Mouse (Mus musculus): ENCODE data around the gene Zfp617. TPM values are rescaled to one million over a fixed set of nuclear protein-coding genes. Genes with fewer than 3 reads are reported as not detected.

The Zfp617 gene
- polyA plus RNA-seq, 1 experiment from 2014 or later: 29.9 TPM

DNA sequence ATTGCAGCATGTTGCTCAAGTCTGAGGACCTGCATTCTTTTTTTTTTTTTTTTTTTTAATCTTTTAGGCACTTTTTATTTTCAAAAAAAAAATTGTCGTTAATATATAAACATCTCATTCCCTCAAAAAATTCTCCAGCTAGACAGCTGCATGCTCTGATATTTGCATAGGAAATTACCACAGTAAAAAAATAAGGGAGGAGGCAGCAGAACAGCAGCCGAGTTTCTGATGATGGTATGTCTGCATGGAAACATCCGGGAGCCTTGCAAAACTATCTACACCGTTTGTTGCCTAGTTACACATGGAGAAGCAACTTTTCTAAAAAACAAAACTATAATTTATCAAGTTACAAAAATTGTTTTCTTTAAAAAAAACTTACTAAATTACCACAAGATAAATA lies 73.0 kb downstream of the Zfp617 start:
- no peak for ATAC-seq (ENCODE audit: insufficient number of reproducible peaks, insufficient read depth, low FRiP score, low read depth)
- no peaks in the 10 kb centered on the region for H3K27me3 ChIP-seq (ENCODE audit: control insufficient read depth, insufficient read depth, low read length)
- no peaks in the 10 kb centered on the region for H3K36me3 ChIP-seq (ENCODE audit: control insufficient read depth, insufficient read depth, low read length)
- WGBS: 61% methylated on average over 4 of the region's 4 CpGs
- H3K9me3 ChIP-seq (ENCODE audit: control insufficient read depth, low read depth, low read length): no peaks in the 10 kb centered on the region
- H3K4me1 ChIP-seq (ENCODE audit: control insufficient read depth, insufficient read depth, low read length): no peaks in the 10 kb centered on the region
- no peak overlapping the region for H3K27ac ChIP-seq (ENCODE audit: low read length)
- no peak overlapping the region for H3K9ac ChIP-seq (replicated peaks; ENCODE audit: low read depth, low read length)
- no peak overlapping the region for H3K4me3 ChIP-seq (ENCODE audit: low read depth, low read length)
- H3K4me2 ChIP-seq (replicated peaks; ENCODE audit: low read depth, low read length): no peak overlapping the region

Other genes with a start within 250 kb of the Zfp617 start
- gene Unc13a, start 236.9 kb upstream of the Zfp617 start, polyA plus RNA-seq (2014; fragmentation: Nextera tagmentation; extraction: Ambion mirVana): 1.4 and 1.7 TPM in 2 replicates
- gene Jak3, start 232.3 kb upstream of the Zfp617 start, polyA plus RNA-seq (2014; fragmentation: Nextera tagmentation; extraction: Ambion mirVana): 5.4 and 6.0 TPM in 2 replicates
- gene Insl3, start 219.4 kb upstream of the Zfp617 start, polyA plus RNA-seq (2014; fragmentation: Nextera tagmentation; extraction: Ambion mirVana): 1.3 and 1.7 TPM in 2 replicates
- gene B3gnt3, start 206.8 kb upstream of the Zfp617 start, polyA plus RNA-seq (2014; fragmentation: Nextera tagmentation; extraction: Ambion mirVana): 4.7 and 5.4 TPM in 2 replicates
- gene Fcho1, start 182.9 kb upstream of the Zfp617 start, polyA plus RNA-seq (2014; fragmentation: Nextera tagmentation; extraction: Ambion mirVana): 5.5 and 7.4 TPM in 2 replicates
- 7.1 and 7.3 TPM in 2 replicates for gene Zfp709, start 26.6 kb upstream of the Zfp617 start, polyA plus RNA-seq (2014; fragmentation: Nextera tagmentation; extraction: Ambion mirVana)
- 7.3 and 7.4 TPM in 2 replicates for gene Zfp882, start within 50 bp of the Zfp617 start, polyA plus RNA-seq (2014; fragmentation: Nextera tagmentation; extraction: Ambion mirVana)
- gene Zfp961, start 42.4 kb downstream of the Zfp617 start, polyA plus RNA-seq (2014; fragmentation: Nextera tagmentation; extraction: Ambion mirVana): 22.3 and 27.4 TPM in 2 replicates
- 1.6 and 2.1 TPM in 2 replicates for gene Cyp4f18, start 101.0 kb downstream of the Zfp617 start, polyA plus RNA-seq (2014; fragmentation: Nextera tagmentation; extraction: Ambion mirVana)
- not detected in 2 replicates for gene Olfr372, start 132.6 kb downstream of the Zfp617 start, polyA plus RNA-seq (2014; fragmentation: Nextera tagmentation; extraction: Ambion mirVana)
- 0.06 and 0.07 TPM in 2 replicates for gene Olfr373, start 174.5 kb downstream of the Zfp617 start, polyA plus RNA-seq (2014; fragmentation: Nextera tagmentation; extraction: Ambion mirVana)
- 0.06 and 0.13 TPM in 2 replicates for gene Olfr374, start 198.4 kb downstream of the Zfp617 start, polyA plus RNA-seq (2014; fragmentation: Nextera tagmentation; extraction: Ambion mirVana)
- 595 and 633 TPM in 2 replicates for gene Tpm4, start 226.3 kb downstream of the Zfp617 start, polyA plus RNA-seq (2014; fragmentation: Nextera tagmentation; extraction: Ambion mirVana)